Mouse (Mus musculus) 416B (cell line): Measurements from ENCODE around the gene Rnf10.

Experiments
- DNase-seq: peaks from one replicate; pipeline ENCODE4 v3.0.0; 2011; ENCODE audit warnings: low read depth

Gene Rnf10

DNA sequence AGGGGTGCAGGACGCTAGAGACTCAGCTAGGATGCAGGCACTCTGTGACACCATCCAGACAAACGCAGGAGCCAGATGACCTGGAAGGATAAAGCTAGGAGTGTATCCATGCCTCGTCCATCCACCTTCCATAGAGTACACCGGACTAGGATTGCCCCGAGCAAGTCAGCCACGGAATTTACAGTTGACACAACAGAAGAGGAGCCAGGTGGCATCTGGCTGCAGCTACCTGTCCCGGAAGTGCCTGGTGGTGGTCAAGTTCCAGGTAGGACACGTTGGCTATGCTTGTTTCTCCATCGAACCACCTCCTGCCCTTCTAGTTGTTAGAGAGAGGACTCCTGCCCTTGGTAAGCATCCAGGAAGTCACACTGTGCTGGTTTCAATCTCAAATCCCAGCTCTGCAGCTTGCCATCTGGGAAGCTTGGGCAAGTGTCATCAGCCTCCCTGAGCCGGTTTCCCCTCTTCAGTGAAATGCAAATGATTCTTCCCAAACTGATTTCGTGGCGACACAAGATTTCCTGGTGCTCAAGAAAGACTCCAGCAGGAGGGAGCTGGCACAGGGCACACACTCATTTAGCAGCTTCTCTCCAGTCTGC lies 78.0 kb downstream of the Rnf10 start:
- DNase-seq: no peak

DNA sequence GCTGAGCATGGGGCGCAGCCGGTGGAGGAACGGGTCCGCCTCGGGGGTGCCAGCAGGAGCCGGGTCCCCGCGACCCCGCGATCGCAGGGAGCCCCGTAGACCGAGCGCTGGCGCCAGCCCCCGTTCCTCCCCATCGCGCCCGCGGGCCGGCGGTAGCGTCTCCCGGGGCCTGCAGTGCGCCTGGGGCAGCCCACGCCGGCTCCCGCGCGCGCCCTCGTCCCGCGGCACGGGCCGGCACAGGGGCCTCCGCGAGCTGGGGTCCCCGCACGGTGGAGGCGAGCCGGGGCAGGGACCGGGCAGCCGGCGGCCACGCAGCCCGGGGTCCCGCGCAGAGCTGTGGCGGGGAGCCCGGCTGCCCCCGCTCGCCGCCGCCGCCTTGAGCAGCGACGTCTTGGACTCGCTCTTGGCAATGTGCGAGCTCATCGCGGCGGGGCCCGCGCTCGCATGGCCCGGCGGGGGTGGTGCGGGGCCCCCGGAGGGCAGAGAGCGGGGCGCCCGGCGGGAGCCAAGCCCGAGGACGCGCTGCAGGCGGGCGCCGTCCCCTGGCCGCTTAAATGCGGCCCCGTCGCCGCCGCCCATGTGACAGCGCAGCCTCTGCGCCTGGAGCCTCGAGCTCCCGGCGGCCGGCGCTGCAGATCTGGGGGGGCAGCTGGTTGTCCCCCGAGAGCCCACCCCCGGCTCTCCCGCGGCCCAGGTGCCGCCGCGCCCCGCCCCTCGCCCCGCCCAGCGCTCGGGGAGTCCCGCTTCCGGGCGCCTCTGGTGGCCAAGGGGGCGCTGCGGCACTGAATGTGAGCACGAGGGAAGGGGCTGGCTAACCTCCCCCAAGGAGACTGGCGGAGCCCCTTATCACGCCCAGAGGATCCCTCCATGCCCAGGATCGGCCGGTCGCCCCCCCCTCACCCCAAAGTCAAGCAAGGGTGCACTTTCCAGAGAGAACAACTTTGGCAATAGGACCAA lies 78.8 kb downstream of the Rnf10 start, which contains the start of gene Cabp1:
Gene Cabp1 (minus strand): TSS at position 713 of the 957 bp plus-strand sequence.
- no peak for DNase-seq

GRCm38 (mm10) chr5:115193226-115193625 lies 79.5 kb downstream of the Rnf10 start:
- DNase-seq: no peak

GRCm38 (mm10) chr5:115192828-115193195 lies 79.9 kb downstream of the Rnf10 start:
- peak; percentile 66 for DNase-seq

GRCm38 (mm10) chr5:115191880-115192827 lies 80.5 kb downstream of the Rnf10 start:
- DNase-seq: no peak
